Mouse (Mus musculus) layer of hippocampus, postnatal 14 days (tissue): ENCODE results near the gene Mtmr4. TPM values are rescaled to one million over a fixed set of nuclear protein-coding genes. Genes with fewer than 3 reads are reported as not detected.

Experiments used
- DNase-seq, 2 experiments: peaks; one replicate each; pipeline ENCODE4 v3.0.0; 2021 to 2022; ENCODE audit warnings: low spot score in 2 of 2, mixed read lengths in 1 of 2
- total RNA-seq, 2 experiments: library from RNA; stranded (reverse); gene quantifications; 2 replicates each; pipeline ENCODE4 v1.2.3; 2021

The Mtmr4 gene
- total RNA-seq, 2 experiments from 2014 or later, result 80.4 to 95.4 TPM

GRCm38 (mm10) chr11:87581161-87581865, 10.6 kb upstream of the Mtmr4 start:
- DNase-seq, result no peak

GRCm38 (mm10) chr11:87581933-87582710, 9.8 kb upstream of the Mtmr4 start:
- no peak for DNase-seq

- no peak for DNase-seq
Measured at GRCm38 (mm10) chr11:87583291-87584034, 8.5 kb upstream of the Mtmr4 start.

GRCm38 (mm10) chr11:87584711-87585505, 7.1 kb upstream of the Mtmr4 start:
- no peak for DNase-seq

- DNase-seq, result no peak
Measured at GRCm38 (mm10) chr11:87587211-87587874, 4.6 kb upstream of the Mtmr4 start.

GRCm38 (mm10) chr11:87589605-87590004, 2.4 kb upstream of the Mtmr4 start:
- no peak for DNase-seq

- DNase-seq, result no peak
Measured at GRCm38 (mm10) chr11:87590841-87591525, 979 bp upstream of the Mtmr4 start.

- DNase-seq, result no peak
Measured at GRCm38 (mm10) chr11:87592354-87592695, 363 bp downstream of the Mtmr4 start.

GRCm38 (mm10) chr11:87592713-87593598, 994 bp downstream of the Mtmr4 start:
- no peak for DNase-seq

- DNase-seq, result peak; percentile 63 to 85
Measured at GRCm38 (mm10) chr11:87595327-87595841, 3.4 kb downstream of the Mtmr4 start.

GRCm38 (mm10) chr11:87595976-87596375, 4.0 kb downstream of the Mtmr4 start:
- DNase-seq, result no peak

GRCm38 (mm10) chr11:87596492-87596891, 4.5 kb downstream of the Mtmr4 start:
- no peak for DNase-seq

GRCm38 (mm10) chr11:87597061-87597460, 5.1 kb downstream of the Mtmr4 start:
- no peak for DNase-seq

- DNase-seq, result no peak
Measured at GRCm38 (mm10) chr11:87599395-87600089, 7.6 kb downstream of the Mtmr4 start.

GRCm38 (mm10) chr11:87600322-87600853, 8.4 kb downstream of the Mtmr4 start:
- no peak for DNase-seq

- no peak for DNase-seq
Measured at GRCm38 (mm10) chr11:87602234-87602633, 10.3 kb downstream of the Mtmr4 start.

GRCm38 (mm10) chr11:87603571-87603970, 11.6 kb downstream of the Mtmr4 start:
- no peak for DNase-seq

GRCm38 (mm10) chr11:87609264-87609663, 17.3 kb downstream of the Mtmr4 start:
- DNase-seq, result no peak
